Mouse (Mus musculus) intestine, postnatal 0 days (tissue): ENCODE measurements at regions not wholly inside any gene's neighbourhood (a gene's known extent, or its start where the extent isn't known, plus 50 kb on each side); places are given as distances from the start of the nearest gene placed in this dataset.

Experiments used
- ATAC-seq: fragments of 200-750 bp; cut with Nextera tagmentation; 2 replicates; pipeline ENCODE4 v1.8.0; 2017; ENCODE audit warnings: mild to moderate bottlenecking, moderate TSS enrichment, moderate library complexity
- H3K27ac ChIP-seq: fragments of 300-500 bp; sonication (generic); 2 replicates; pipeline ENCODE4 v1.5.1; 2014; ENCODE audit warnings: mild to moderate bottlenecking, low read depth, low read length, moderate library complexity
- H3K27me3 ChIP-seq: fragments of 300-500 bp; sonication (generic); replicated peaks from 2 replicates; pipeline ENCODE4 v1.6.1; 2014; ENCODE audit warnings: low read length, mixed read lengths; ENCODE audit not compliant: control insufficient read depth, insufficient read depth
- H3K36me3 ChIP-seq: fragments of 300-500 bp; sonication (generic); 2 replicates; pipeline ENCODE4 v1.6.1; 2014; ENCODE audit warnings: mild to moderate bottlenecking, moderate library complexity; ENCODE audit not compliant: control insufficient read depth, insufficient read depth
- H3K4me1 ChIP-seq: fragments of 300-500 bp; sonication (generic); replicated peaks from 2 replicates; pipeline ENCODE4 v1.6.1; 2014; ENCODE audit warnings: antibody characterized with exemption, low read length, mixed read lengths; ENCODE audit not compliant: control insufficient read depth, insufficient read depth
- H3K4me2 ChIP-seq: fragments of 300-500 bp; sonication (generic); replicated peaks from 2 replicates; pipeline ENCODE4 v1.6.1; 2014; ENCODE audit warnings: low read depth, mild to moderate bottlenecking, moderate library complexity
- H3K4me3 ChIP-seq: fragments of 300-500 bp; sonication (generic); 2 replicates; pipeline ENCODE4 v1.5.1; 2014; ENCODE audit warnings: low read depth, low read length
- H3K9ac ChIP-seq: fragments of 300-500 bp; sonication (generic); 2 replicates; pipeline ENCODE4 v1.6.1; 2014; ENCODE audit warnings: mild to moderate bottlenecking, low read depth, low read length
- H3K9me3 ChIP-seq: fragments of 300-500 bp; sonication (generic); 2 replicates; pipeline ENCODE4 v1.6.1; 2016; ENCODE audit warnings: mixed run types; ENCODE audit not compliant: control insufficient read depth
- CTCF ChIP-seq: sonication (generic); IDR thresholded peaks from 2 replicates; pipeline ENCODE4 v1.5.1; 2016; ENCODE audit warnings: low read depth, mild to moderate bottlenecking, control low read depth, antibody characterized with exemption, moderate library complexity
- WGBS: fragments of 180-500 bp; shearing (Covaris S2); extraction: QIAGEN DNeasy Blood & Tissue Kit; methylation state at CpG from one replicate; pipeline ENCODE4 v1.1.7; 2014; 5-methylcytosine and 5-hydroxymethylcytosine counted together

DNA sequence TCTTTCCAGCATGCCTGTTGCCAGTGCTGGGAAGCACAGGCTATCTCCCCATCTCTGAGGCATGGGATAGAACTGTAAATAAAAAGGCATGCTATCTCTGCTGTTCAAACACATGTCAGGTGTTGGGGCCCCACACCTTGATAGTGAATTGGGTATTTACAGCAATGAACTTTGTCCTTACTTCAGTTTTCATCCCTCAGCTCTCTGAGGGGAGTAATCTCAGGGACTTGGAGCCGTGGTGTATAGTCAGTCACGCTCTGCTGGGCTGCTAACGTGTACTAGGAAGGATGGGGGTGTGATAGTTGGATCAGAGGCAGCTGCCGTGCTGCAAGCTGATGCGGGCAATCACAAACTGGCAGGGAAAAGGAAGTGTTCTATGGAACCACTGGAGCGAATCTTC, 91.5 kb upstream of the Prkg2 start:
- Histone ChIP-seq H3K4me3 (no peak overlapping the region), H3K4me2 (no peak overlapping the region), H3K27me3 (no peaks in the 10 kb centered on the region), H3K9ac (no peak overlapping the region), H3K27ac (peak overlapping the region; percentile 90), H3K4me1 (peaks cover 8% of the 10 kb centered on the region), H3K9me3 (no peaks in the 10 kb centered on the region), H3K36me3 (no peaks in the 10 kb centered on the region)
- WGBS, result 29% methylated on average over 6 of the region's 6 CpGs
- no peak for TF ChIP-seq CTCF
- peak; percentile 92 for ATAC-seq

DNA sequence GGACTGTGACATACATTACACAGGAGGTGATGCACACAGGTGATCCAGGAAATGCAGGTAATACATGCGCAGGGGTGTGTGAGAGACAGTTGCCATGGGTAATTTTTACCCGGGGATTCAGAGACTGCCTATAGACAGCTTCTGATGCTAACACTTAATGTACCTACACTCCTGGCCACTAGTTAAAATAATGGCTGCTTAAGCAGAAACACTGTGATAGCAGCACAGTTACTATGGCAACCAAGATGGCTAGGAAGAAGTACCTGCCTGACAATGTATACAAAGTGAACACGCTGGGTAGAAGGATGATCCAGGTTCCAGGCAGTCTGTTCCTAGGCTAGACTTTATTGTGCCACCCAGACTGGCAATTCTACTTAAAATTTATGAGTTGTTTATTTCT, 88.3 kb upstream of the Prkg2 start:
- no peak overlapping the region for H3K4me2 ChIP-seq
- 67% methylated on average over 3 of the region's 3 CpGs for WGBS

DNA sequence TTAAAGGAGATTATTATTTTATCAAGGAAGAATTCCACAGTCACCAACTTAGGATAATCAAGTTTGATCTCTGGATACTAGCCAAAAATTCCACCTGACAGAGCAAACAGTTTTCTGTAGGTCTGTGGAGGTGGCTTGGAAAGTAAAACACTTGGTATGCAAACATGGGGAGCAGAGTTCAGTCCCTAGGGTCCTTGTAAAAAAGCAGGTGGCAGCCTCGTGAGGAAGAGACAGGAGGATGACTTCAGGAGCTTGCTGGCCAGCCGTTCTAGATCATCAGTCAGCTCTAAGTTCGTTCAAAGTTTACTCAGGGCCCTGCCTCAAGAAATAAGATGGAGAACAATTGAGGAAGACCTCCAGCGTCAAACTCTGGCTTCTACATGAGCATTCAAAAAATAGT, 74.6 kb upstream of the Prkg2 start:
- WGBS, result 31% methylated on average over 4 of the region's 4 CpGs
- ATAC-seq, result 0 out of 2 replicates have a peak, but pooled peaks have one; percentile 13
- no peak for TF ChIP-seq CTCF

More for the DNA sequence above, 88.3 kb upstream of the Prkg2 start:
- H3K27me3 ChIP-seq, result no peaks in the 10 kb centered on the region
- no peak for ATAC-seq
- no peak overlapping the region for H3K27ac ChIP-seq
- H3K36me3 ChIP-seq, result no peaks in the 10 kb centered on the region
- TF ChIP-seq CTCF, result no peak
- H3K4me1 ChIP-seq, result peaks cover 8% of the 10 kb centered on the region
- H3K9ac ChIP-seq, result no peak overlapping the region
- no peak overlapping the region for H3K4me3 ChIP-seq
- H3K9me3 ChIP-seq, result no peaks in the 10 kb centered on the region

DNA sequence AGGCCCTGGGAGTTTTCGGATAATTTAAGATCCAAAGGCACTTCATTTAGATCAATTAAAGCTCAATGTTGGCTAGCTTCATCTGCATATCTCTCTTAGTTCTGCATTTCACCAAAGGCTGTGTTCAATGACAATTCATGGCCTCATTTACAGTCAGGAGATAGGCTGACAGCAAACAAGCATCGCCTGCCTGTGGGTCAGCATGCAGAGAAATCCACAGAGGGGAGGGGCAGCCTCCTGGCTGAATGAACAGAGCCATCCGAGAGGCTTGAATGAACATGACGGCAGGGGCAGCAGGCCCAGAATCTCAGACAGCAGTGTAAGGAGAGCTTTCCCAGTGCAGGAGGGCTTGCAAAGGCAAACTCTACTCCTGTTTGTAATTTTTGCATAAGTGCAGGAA, 74.1 kb upstream of the Prkg2 start:
- no peak overlapping the region for H3K27ac ChIP-seq
- H3K9ac ChIP-seq, result no peak overlapping the region
- H3K9me3 ChIP-seq, result no peaks in the 10 kb centered on the region
- no peak overlapping the region for H3K4me2 ChIP-seq
- no peak for TF ChIP-seq CTCF
- ATAC-seq, result no peak
- H3K4me3 ChIP-seq, result no peak overlapping the region
- no peaks in the 10 kb centered on the region for H3K4me1 ChIP-seq
- 59% methylated on average over 4 of the region's 4 CpGs for WGBS
- no peaks in the 10 kb centered on the region for H3K36me3 ChIP-seq
- no peaks in the 10 kb centered on the region for H3K27me3 ChIP-seq

More for the DNA sequence above, 74.6 kb upstream of the Prkg2 start:
- no peak overlapping the region for H3K4me2 ChIP-seq
- no peak overlapping the region for H3K4me3 ChIP-seq
- H3K27me3 ChIP-seq, result no peaks in the 10 kb centered on the region
- no peak overlapping the region for H3K9ac ChIP-seq
- H3K36me3 ChIP-seq, result no peaks in the 10 kb centered on the region
- no peaks in the 10 kb centered on the region for H3K9me3 ChIP-seq
- H3K4me1 ChIP-seq, result no peaks in the 10 kb centered on the region
- no peak overlapping the region for H3K27ac ChIP-seq

DNA sequence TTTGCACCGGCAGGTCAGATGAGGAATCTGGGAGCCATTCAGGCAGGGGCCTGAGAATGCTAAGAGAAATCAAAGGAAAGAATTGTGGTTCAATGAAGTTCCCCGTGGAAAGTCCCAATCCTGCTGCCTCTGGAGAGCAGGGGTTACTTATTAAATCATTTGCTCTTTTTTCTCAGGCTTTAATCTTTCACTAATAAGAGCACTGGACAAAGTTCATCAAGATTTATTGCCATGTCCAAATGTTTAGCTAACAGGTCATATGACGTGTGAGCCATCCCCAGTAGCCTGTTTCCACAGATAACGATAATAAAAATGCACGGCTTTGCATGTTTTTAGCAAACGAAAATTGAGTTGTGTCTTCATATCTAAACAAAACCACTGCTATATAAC, 62.6 kb upstream of the Prkg2 start:
- Histone ChIP-seq H3K4me1 (no peaks in the 10 kb centered on the region), H3K27me3 (no peaks in the 10 kb centered on the region), H3K36me3 (no peaks in the 10 kb centered on the region), H3K27ac (peak overlapping the region; percentile 58; the same call in 1 of the 2 replicates), H3K4me3 (no peak overlapping the region), H3K4me2 (peak overlapping the region; percentile 21; the same call in 1 of the 2 replicates), H3K9ac (no peak overlapping the region), H3K9me3 (no peaks in the 10 kb centered on the region)
- ATAC-seq, result peak; percentile 79
- WGBS, result 30% methylated on average over 6 of the region's 6 CpGs
- TF ChIP-seq CTCF, result no peak

DNA sequence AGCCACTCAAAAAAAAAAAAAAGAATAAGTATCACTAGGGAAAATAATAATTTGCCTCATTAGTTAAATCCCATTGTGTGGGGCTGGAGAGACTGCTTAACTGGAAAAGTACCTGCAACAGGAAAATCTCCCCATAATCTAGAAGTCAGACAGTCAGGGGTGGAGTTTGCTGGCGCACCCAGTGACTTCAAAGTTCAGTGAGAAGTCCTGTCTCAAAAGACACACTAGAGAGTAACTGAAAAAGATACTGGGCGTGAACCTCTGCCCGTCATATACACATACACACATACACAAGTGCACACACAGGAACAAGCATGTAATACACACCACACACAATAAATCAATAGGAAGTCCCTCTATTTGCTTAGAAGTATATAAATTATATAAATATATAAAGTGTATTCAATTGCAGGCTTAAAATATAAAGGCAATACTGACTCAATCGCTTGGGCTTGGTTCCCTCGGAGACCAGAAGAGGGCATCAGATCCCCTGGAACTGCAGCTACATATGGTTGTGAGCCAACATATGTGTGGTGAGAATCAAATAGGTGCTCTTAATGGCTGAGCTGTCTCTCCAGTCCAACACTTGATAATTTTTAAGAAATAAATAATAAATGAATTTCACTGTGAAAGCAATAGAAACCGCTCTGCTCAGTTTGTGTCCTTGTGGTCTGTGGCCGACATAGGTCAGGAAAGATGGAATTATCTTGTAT, 62.0 kb upstream of the Prkg2 start:
- H3K36me3 ChIP-seq, result no peaks in the 10 kb centered on the region
- H3K4me3 ChIP-seq, result no peak overlapping the region
- ATAC-seq, result peak; percentile 75
- no peaks in the 10 kb centered on the region for H3K9me3 ChIP-seq
- WGBS, result 62% methylated on average over 7 of the region's 7 CpGs
- H3K4me1 ChIP-seq, result no peaks in the 10 kb centered on the region
- peak overlapping the region; percentile 21; the same call in 1 of the 2 replicates for H3K4me2 ChIP-seq
- TF ChIP-seq CTCF, result peak; percentile 57
- no peaks in the 10 kb centered on the region for H3K27me3 ChIP-seq
- peak overlapping the region; percentile 58 for H3K27ac ChIP-seq
- H3K9ac ChIP-seq, result no peak overlapping the region
